Mouse (Mus musculus): Measurements from ENCODE around the gene Gm6020. TPM values are rescaled to one million over a fixed set of nuclear protein-coding genes. Genes with fewer than 3 reads are reported as not detected.

Gm6020 gene
- total and polyA plus RNA-seq, 3 experiments, result not detected

GRCm38 (mm10) chr19:61227941-61228701 is 44.4 kb downstream of the Gm6020 start, which contains the start of gene Csf2ra:
TSS of gene Csf2ra (minus strand) at chr19:61228429.
- TF ChIP-seq CHD2 (IDR thresholded peaks at IDR 0.05; ENCODE audit: low read length) (no peak), ETS1 (conservative IDR thresholded peaks at IDR 0.05; ENCODE audit: low read depth, low read length) (no peak), TBP (conservative IDR thresholded peaks at IDR 0.05; ENCODE audit: low read depth, low read length) (no peak), ZKSCAN1 (IDR thresholded peaks at IDR 0.05; ENCODE audit: borderline replicate concordance, low read depth, low read length) (peak; percentile 89), POLR2A (IDR thresholded peaks at IDR 0.05; ENCODE audit: low read depth, low read length) (0 out of 2 replicates have a peak, but pooled peaks have one; percentile 5), MYC (IDR thresholded peaks at IDR 0.05; ENCODE audit: low read depth, low read length) (no peak)
- Histone ChIP-seq H3K27ac (ENCODE audit: insufficient read depth, low read depth) (peak within 1 kb of the TSS; percentile 57), H3K4me3 (replicated peaks in 1 of 3; ENCODE audit: low read depth in 2 of 3, low read length in 2 of 3, poor library complexity in 1 of 3) (peak within 1 kb of the TSS; percentile 31 to 70 (median 38)), H3K9ac (ENCODE audit: insufficient read depth, low read depth) (no peak within 1 kb of the TSS), H3K79me2 (replicated peaks; ENCODE audit: control insufficient read depth, extremely low read depth, insufficient read depth, poor library complexity, severe bottlenecking) (no peaks in the 10 kb centered on the region), H3K27me3 (replicated peaks) (no peaks in the 10 kb centered on the region), H3K4me1 (ENCODE audit: control insufficient read depth in 1 of 2, insufficient read depth in 2 of 2) (peaks cover 0 to 10% of the 10 kb centered on the region in 2 experiments; a peak in 2 of 4 replicates), H3K4me2 (ENCODE audit: insufficient read depth, low read depth, poor library complexity, severe bottlenecking) (no peak within 1 kb of the TSS), H3K9me3 (replicated peaks; ENCODE audit: low read length) (peaks cover 30% of the 10 kb centered on the region), H3K36me3 (replicated peaks in 1 of 2; ENCODE audit: control insufficient read depth in 1 of 2, insufficient read depth in 1 of 2, low read length in 1 of 2) (peaks cover 3 to 25% of the 10 kb centered on the region in 2 experiments)
- dilution Hi-C loops (cut with MboI; ENCODE audit: extremely low pct_ligation_motif_present, extremely low pct_unique_long_range_greater_than_20kb, low sequenced_read_pairs) (no loop called here), in situ Hi-C loops (cut with MboI; ENCODE audit: low pct_ligation_motif_present, low pct_unique_long_range_greater_than_20kb, low sequenced_read_pairs) (no loop called here)
- peak; percentile 21 for DNase-seq (ENCODE audit: extremely low read depth)

Other genes starting within 250 kb of the Gm6020 start
- gene Zfp950, start 43.0 kb upstream of the Gm6020 start, total RNA-seq (2012; rRNA removed), result 6.1 and 6.7 TPM in 2 replicates
- 10.8 and 13.1 TPM in 2 replicates for gene Zfp950, start 43.0 kb upstream of the Gm6020 start, total RNA-seq (2014; rRNA removed)
- 9.4 and 11.1 TPM in 2 replicates for gene Zfp950, start 43.0 kb upstream of the Gm6020 start, polyA plus RNA-seq (2012; ENCODE audit: insufficient read length, low read depth)
- gene Gm7102, start 7.6 kb upstream of the Gm6020 start, total RNA-seq (2012; rRNA removed), result 0.08 TPM in 1 of 2 replicates, not detected in the other
- gene Gm7102, start 7.6 kb upstream of the Gm6020 start, total RNA-seq (2014; rRNA removed), result 0.28 and 0.31 TPM in 2 replicates
- gene Gm7102, start 7.6 kb upstream of the Gm6020 start, polyA plus RNA-seq (2012; ENCODE audit: insufficient read length, low read depth), result 0.78 and 2.1 TPM in 2 replicates
- 3.9 and 4.3 TPM in 2 replicates for gene Csf2ra, start 44.5 kb downstream of the Gm6020 start, total RNA-seq (2012; rRNA removed)
- gene Csf2ra, start 44.5 kb downstream of the Gm6020 start, total RNA-seq (2014; rRNA removed), result 2.3 and 2.9 TPM in 2 replicates
- gene Csf2ra, start 44.5 kb downstream of the Gm6020 start, polyA plus RNA-seq (2012; ENCODE audit: insufficient read length, low read depth), result 6.6 and 10.4 TPM in 2 replicates
- gene Gm21060, start 113.2 kb downstream of the Gm6020 start, total RNA-seq (2012; rRNA removed), result 15.0 TPM in 1 of 2 replicates, not detected in the other
- not detected in 2 replicates for gene Gm21060, start 113.2 kb downstream of the Gm6020 start, total RNA-seq (2014; rRNA removed)
- 1.9 and 3.0 TPM in 2 replicates for gene Gm21060, start 113.2 kb downstream of the Gm6020 start, polyA plus RNA-seq (2012; ENCODE audit: insufficient read length, low read depth)